ENCODE assay signal across 9 mouse cellular contexts in genomic region chr13:111894804-111895478, GRCm38 (mm10).
DNase-seq lines count a peak whose midpoint lies in the region; ATAC-seq and TF ChIP-seq lines count a peak whose summit lies in the region.
"Had no signal": no experiment of that assay in that cellular context is flagged by ENCODE, and none has a peak within 500 bp of the region (broad histone marks: within the 10 kb centered on the region; RNA-seq: fewer than 3 reads in every experiment).

No protein-coding gene starts in this region.

- H3K27ac ChIP-seq in kidney, embryonic 14.5 days (ENCODE audit: low read depth, low read length), result no peak overlapping the region
- no peak overlapping the region for H3K27ac ChIP-seq in lung, postnatal 0 days (ENCODE audit: low read length)
- H3K27ac ChIP-seq: midbrain, embryonic 12.5 days had no signal

- TF ChIP-seq CTCF in lung, postnatal 0 days (IDR thresholded peaks at IDR 0.05), result no peak

- intact Hi-C loops in heart, postnatal 25 days (cut with DNase I), result no loop called here

- H3K9me3 ChIP-seq in kidney, embryonic 14.5 days (ENCODE audit: control insufficient read depth, low read length), result no peaks in the 10 kb centered on the region
- no peaks in the 10 kb centered on the region for H3K9me3 ChIP-seq in lung, postnatal 0 days (ENCODE audit: low read length)
- H3K9me3 ChIP-seq: midbrain, embryonic 12.5 days had no signal

- no peaks in the 10 kb centered on the region for H3K27me3 ChIP-seq in kidney, embryonic 14.5 days (ENCODE audit: control insufficient read depth, insufficient read depth, low read length)
- no peaks in the 10 kb centered on the region for H3K27me3 ChIP-seq in lung, postnatal 0 days (replicated peaks; ENCODE audit: insufficient read depth, low read length)

- ATAC-seq in kidney, embryonic 14.5 days (ENCODE audit: low FRiP score, low TSS enrichment), result peak; percentile 60
- ATAC-seq in lung, postnatal 0 days, result no peak

- no peak overlapping the region for H3K4me3 ChIP-seq in kidney, embryonic 14.5 days (ENCODE audit: low read length)
- H3K4me3 ChIP-seq in lung, postnatal 0 days (ENCODE audit: low read depth, low read length), result no peak overlapping the region
- H3K4me3 ChIP-seq: midbrain, embryonic 12.5 days had no signal

- no peak overlapping the region for H3K9ac ChIP-seq in kidney, embryonic 14.5 days (ENCODE audit: low read depth, low read length)
- H3K9ac ChIP-seq in lung, postnatal 0 days (replicated peaks; ENCODE audit: low read depth), result no peak overlapping the region
- H3K9ac ChIP-seq: midbrain, embryonic 12.5 days had no signal

- WGBS in kidney, embryonic 14.5 days, result 62% methylated on average over 15 of the region's 15 CpGs
- WGBS in lung, postnatal 0 days, result 77% methylated on average over 15 of the region's 15 CpGs

- H3K4me1 ChIP-seq in kidney, embryonic 14.5 days (ENCODE audit: control insufficient read depth, insufficient read depth, low read length), result peaks cover 18% of the 10 kb centered on the region
- H3K4me1 ChIP-seq in lung, postnatal 0 days (ENCODE audit: insufficient read depth, low read depth, low read length), result no peaks in the 10 kb centered on the region

- TF ChIP-seq EP300 in lung, postnatal 0 days (IDR thresholded peaks at IDR 0.05), result no peak

- no peaks in the 10 kb centered on the region for H3K36me3 ChIP-seq in kidney, embryonic 14.5 days (ENCODE audit: control insufficient read depth, insufficient read depth, low read length)
- H3K36me3 ChIP-seq in lung, postnatal 0 days (ENCODE audit: insufficient read depth, low read length), result no peaks in the 10 kb centered on the region
- H3K36me3 ChIP-seq: midbrain, embryonic 12.5 days had no signal

- peak; percentile 38 to 49 for DNase-seq in heart, adult 18-20 months
- DNase-seq in heart, postnatal 25 days (ENCODE audit: low spot score), result no peak
- peak; percentile 75 for DNase-seq in c-Kit-positive CD71-positive TER-119-positive erythroid progenitor cells, embryonic 14.5 days (ENCODE audit: low spot score)
- DNase-seq in lung, postnatal 0 days (ENCODE audit: low spot score), result no peak
- peak; percentile 48 for DNase-seq in urinary bladder, adult 2 months (ENCODE audit: low spot score)
- no peak for DNase-seq in layer of hippocampus, postnatal 25 days (ENCODE audit: extremely low spot score in 1 of 2, low spot score in 1 of 2)
- DNase-seq in frontal cortex, adult 2 months (ENCODE audit: extremely low spot score in 1 of 2, low spot score in 1 of 2), result no peak

- H3K4me2 ChIP-seq in kidney, embryonic 14.5 days (replicated peaks; ENCODE audit: low read depth, low read length), result peak overlapping the region; percentile 1; the same call in 1 of the 2 replicates
- peak overlapping the region; percentile 25; the same call in 1 of the 2 replicates for H3K4me2 ChIP-seq in lung, postnatal 0 days (replicated peaks; ENCODE audit: low read depth, low read length)
- H3K4me2 ChIP-seq: midbrain, embryonic 12.5 days had no signal

Comparison
In these comparisons a context has a peak if more than half of its experiments do, and no peak if none do; other contexts are left out.
1. DNase-seq: peak in heart, adult 18-20 months (2 of 2), c-Kit-positive CD71-positive TER-119-positive erythroid progenitor cells, embryonic 14.5 days (single experiment) and urinary bladder, adult 2 months (single experiment); none in heart, postnatal 25 days (single experiment), lung, postnatal 0 days (single experiment), layer of hippocampus, postnatal 25 days (0 of 2) and frontal cortex, adult 2 months (0 of 2).